Mouse (Mus musculus) liver, embryonic 16.5 days (tissue): ENCODE measurements around the gene Cd3d. TPM values are rescaled to one million over a fixed set of nuclear protein-coding genes. Genes with fewer than 3 reads are reported as not detected.

Experiments
- ATAC-seq: fragments of 200-750 bp; cut with Nextera tagmentation; 2 replicates; pipeline ENCODE4 v1.8.0; 2017; ENCODE audit warnings: low read depth, mild to moderate bottlenecking, moderate number of reproducible peaks, moderate library complexity
- H3K27ac ChIP-seq: fragments of 300-500 bp; sonication (generic); 2 replicates; pipeline ENCODE4 v1.5.1; 2014; ENCODE audit warnings: mild to moderate bottlenecking, low read length
- H3K27me3 ChIP-seq: fragments of 300-500 bp; sonication (generic); 2 replicates; pipeline ENCODE4 v1.6.1; 2014; ENCODE audit warnings: low read depth, low read length, mixed read lengths; ENCODE audit not compliant: control insufficient read depth, insufficient read depth
- H3K36me3 ChIP-seq: fragments of 300-500 bp; sonication (generic); 2 replicates; pipeline ENCODE4 v1.6.1; 2014; ENCODE audit warnings: mild to moderate bottlenecking; ENCODE audit not compliant: control insufficient read depth, insufficient read depth
- H3K4me1 ChIP-seq: fragments of 300-500 bp; sonication (generic); 2 replicates; pipeline ENCODE4 v1.6.1; 2014; ENCODE audit warnings: low read depth, low read length, mixed read lengths; ENCODE audit not compliant: control insufficient read depth
- H3K4me2 ChIP-seq: fragments of 300-500 bp; sonication (generic); 2 replicates; pipeline ENCODE4 v1.6.1; 2014; ENCODE audit warnings: low read depth, low read length, mixed read lengths
- H3K4me3 ChIP-seq: fragments of 300-500 bp; sonication (generic); 2 replicates; pipeline ENCODE4 v1.5.1; 2014; ENCODE audit warnings: low read depth, mild to moderate bottlenecking, low read length
- H3K9ac ChIP-seq: fragments of 300-500 bp; sonication (generic); 2 replicates; pipeline ENCODE4 v1.6.1; 2014; ENCODE audit warnings: low read depth, low read length
- H3K9me3 ChIP-seq: fragments of 300-500 bp; sonication (generic); replicated peaks from 2 replicates; pipeline ENCODE4 v1.6.1; 2016; ENCODE audit warnings: low read length; ENCODE audit not compliant: control insufficient read depth
- WGBS: fragments of 180-500 bp; shearing (Covaris S2); extraction: QIAGEN DNeasy Blood & Tissue Kit; methylation state at CpG from one replicate; pipeline ENCODE4 v1.1.7; 2014; ENCODE audit not compliant: insufficient replicate concordance; 5-methylcytosine and 5-hydroxymethylcytosine counted together
- polyA plus RNA-seq: library from polyadenylated mRNA; unstranded; fragments of >200 nt; fragmentation: Nextera tagmentation; extraction: Ambion mirVana; gene quantifications from 2 replicates; pipeline ENCODE4 v1.2.1, GENCODE M21; 2015

Cd3d gene
- polyA plus RNA-seq, 1 experiment from 2014 or later = 0.52 TPM

- Histone ChIP-seq H3K4me3 (no peak overlapping the region), H3K27ac (no peak overlapping the region), H3K27me3 (no peaks in the 10 kb centered on the region), H3K4me1 (no peaks in the 10 kb centered on the region), H3K36me3 (no peaks in the 10 kb centered on the region), H3K9ac (no peak overlapping the region), H3K9me3 (no peaks in the 10 kb centered on the region), H3K4me2 (no peak overlapping the region)
- WGBS = 52% methylated on average over 6 of the region's 6 CpGs
- ATAC-seq = no peak
Observed at GRCm38 (mm10) chr9:44999171-44999570, 17.6 kb downstream of the Cd3d start.

DNA sequence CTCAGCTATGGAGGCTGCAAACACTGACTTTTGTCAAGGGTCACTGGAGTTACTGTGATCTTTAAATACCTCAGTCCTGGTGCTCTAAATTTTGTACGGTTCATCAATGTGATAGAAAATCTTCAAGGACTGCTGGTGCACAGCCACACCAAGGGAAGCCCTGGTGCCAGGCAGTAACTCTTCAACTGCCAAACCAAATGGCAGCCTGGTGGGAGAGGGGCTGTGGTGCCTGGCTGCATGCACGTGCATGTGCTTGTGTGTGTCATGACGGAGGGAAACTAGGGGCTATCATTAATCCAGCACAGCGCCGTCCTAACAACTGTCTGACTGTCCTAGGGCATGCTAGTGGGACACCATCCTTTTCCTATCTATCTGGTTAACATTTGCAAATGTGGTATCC lies 18.2 kb downstream of the Cd3d start:
- Histone ChIP-seq H3K36me3 (no peaks in the 10 kb centered on the region), H3K9me3 (no peaks in the 10 kb centered on the region), H3K4me2 (no peak overlapping the region), H3K27me3 (no peaks in the 10 kb centered on the region), H3K27ac (no peak overlapping the region), H3K4me3 (no peak overlapping the region), H3K9ac (no peak overlapping the region), H3K4me1 (no peaks in the 10 kb centered on the region)
- ATAC-seq = no peak
- 67% methylated on average over 5 of the region's 5 CpGs for WGBS

GRCm38 (mm10) chr9:45000249-45000648 lies 18.7 kb downstream of the Cd3d start:
- H3K4me2 ChIP-seq = no peak overlapping the region
- H3K4me1 ChIP-seq = no peaks in the 10 kb centered on the region
- H3K36me3 ChIP-seq = no peaks in the 10 kb centered on the region
- no peak overlapping the region for H3K27ac ChIP-seq
- ATAC-seq = no peak
- H3K4me3 ChIP-seq = no peak overlapping the region
- no peak overlapping the region for H3K9ac ChIP-seq
- WGBS = 56% methylated on average over 3 of the region's 3 CpGs
- no peaks in the 10 kb centered on the region for H3K27me3 ChIP-seq
- no peaks in the 10 kb centered on the region for H3K9me3 ChIP-seq

- no peak for ATAC-seq
- Histone ChIP-seq H3K9me3 (no peaks in the 10 kb centered on the region), H3K9ac (no peak overlapping the region), H3K4me2 (no peak overlapping the region), H3K4me1 (no peaks in the 10 kb centered on the region), H3K4me3 (no peak overlapping the region), H3K27ac (no peak overlapping the region), H3K27me3 (no peaks in the 10 kb centered on the region; the same call in 1 of the 2 replicates), H3K36me3 (no peaks in the 10 kb centered on the region)
- WGBS = 52% methylated on average over 12 of the region's 12 CpGs
Observed at GRCm38 (mm10) chr9:45007404-45007803, 25.8 kb downstream of the Cd3d start.

- ATAC-seq = no peak
- no peaks in the 10 kb centered on the region for H3K9me3 ChIP-seq
- no peak overlapping the region for H3K4me3 ChIP-seq
- no peak overlapping the region for H3K9ac ChIP-seq
- H3K4me2 ChIP-seq = no peak overlapping the region
- 60% methylated on average over 4 of the region's 4 CpGs for WGBS
- no peak overlapping the region for H3K27ac ChIP-seq
- no peaks in the 10 kb centered on the region for H3K36me3 ChIP-seq
- no peaks in the 10 kb centered on the region for H3K4me1 ChIP-seq
- no peaks in the 10 kb centered on the region; the same call in 1 of the 2 replicates for H3K27me3 ChIP-seq
Observed at GRCm38 (mm10) chr9:45008342-45008741, 26.8 kb downstream of the Cd3d start.

DNA sequence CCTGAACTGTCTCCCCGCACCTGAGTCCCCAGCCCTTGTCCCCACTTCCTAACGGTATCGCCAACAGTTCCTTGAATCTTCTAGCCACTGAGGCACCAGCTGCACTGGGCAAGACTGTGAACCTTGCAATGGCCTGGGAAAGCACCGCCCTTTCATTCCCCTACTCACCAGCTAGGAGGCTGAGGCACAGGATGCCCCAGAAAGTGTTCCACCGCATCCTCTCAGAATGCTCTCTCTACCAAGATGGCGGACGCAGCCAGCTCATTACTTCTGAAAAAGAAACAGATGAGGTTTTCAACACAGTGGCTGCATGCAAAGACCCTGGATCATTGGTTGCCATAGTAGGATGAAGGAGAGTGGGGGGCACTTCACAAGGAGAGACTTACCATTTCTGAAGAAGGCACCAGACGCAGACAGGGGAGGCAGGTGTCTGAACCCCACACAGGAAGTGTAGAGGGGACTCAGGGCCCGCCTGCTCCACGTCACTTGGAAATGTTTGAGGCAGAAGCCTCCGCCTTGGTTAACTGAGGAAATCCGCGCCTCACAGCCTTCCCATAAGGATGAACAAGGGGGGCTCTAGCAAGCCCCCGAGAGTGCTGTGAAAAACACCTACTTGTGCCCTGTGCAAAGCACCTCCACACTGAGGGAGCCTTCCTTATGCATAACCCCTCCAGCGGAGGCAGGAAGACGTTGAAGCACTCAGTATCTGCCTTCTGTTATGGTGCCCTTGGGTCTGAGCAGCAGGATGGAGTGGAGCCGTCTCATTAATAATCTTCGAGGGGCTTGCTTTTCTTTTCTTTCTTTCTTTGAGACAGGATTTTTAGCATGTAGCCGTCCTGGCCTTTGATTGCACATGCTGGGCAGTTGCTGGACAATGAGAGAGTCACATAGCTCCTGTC lies 27.8 kb downstream of the Cd3d start, which contains the start of gene Cd3e:
TSS of gene Cd3e (minus strand) at position 448 of the 899 bp plus-strand sequence.
- no peaks in the 10 kb centered on the region for H3K9me3 ChIP-seq
- no peak within 1 kb of the TSS for H3K4me3 ChIP-seq
- H3K36me3 ChIP-seq = no peaks in the 10 kb centered on the region
- H3K27me3 ChIP-seq = no peaks in the 10 kb centered on the region; the same call in 1 of the 2 replicates
- no peak for ATAC-seq
- no peak within 1 kb of the TSS for H3K27ac ChIP-seq
- H3K4me2 ChIP-seq = no peak within 1 kb of the TSS
- WGBS = 72% methylated on average over 19 of the region's 19 CpGs
- no peaks in the 10 kb centered on the region for H3K4me1 ChIP-seq
- H3K9ac ChIP-seq = no peak within 1 kb of the TSS

DNA sequence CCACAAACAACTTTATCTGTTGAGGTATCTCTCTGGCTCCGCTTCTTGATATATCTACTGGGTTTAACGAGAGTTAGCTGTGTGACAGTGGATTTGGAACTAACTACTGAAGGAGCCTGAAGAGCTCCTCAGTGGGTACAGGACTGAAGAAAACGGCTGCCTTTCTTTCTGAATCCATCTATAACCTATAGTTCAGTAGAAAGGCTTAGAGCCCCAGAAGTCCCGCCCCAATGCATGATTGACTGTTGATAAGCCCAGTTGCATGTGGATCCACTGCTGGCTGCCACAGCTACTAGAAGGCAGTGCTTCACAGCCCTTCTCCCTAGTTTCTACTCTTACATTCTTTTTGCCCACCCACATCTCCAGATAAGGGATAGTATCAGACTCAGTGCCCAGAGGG lies 28.9 kb downstream of the Cd3d start:
- no peaks in the 10 kb centered on the region for H3K4me1 ChIP-seq
- H3K27ac ChIP-seq = no peak overlapping the region
- no peak for ATAC-seq
- no peaks in the 10 kb centered on the region for H3K36me3 ChIP-seq
- no peak overlapping the region for H3K4me2 ChIP-seq
- H3K27me3 ChIP-seq = no peaks in the 10 kb centered on the region; the same call in 1 of the 2 replicates
- no peaks in the 10 kb centered on the region for H3K9me3 ChIP-seq
- WGBS = 35% methylated on average over 4 of the region's 4 CpGs
- no peak overlapping the region for H3K9ac ChIP-seq
- H3K4me3 ChIP-seq = no peak overlapping the region

GRCm38 (mm10) chr9:45011291-45011690 lies 29.7 kb downstream of the Cd3d start:
- no peak overlapping the region for H3K4me3 ChIP-seq
- H3K9ac ChIP-seq = no peak overlapping the region
- H3K27ac ChIP-seq = no peak overlapping the region
- H3K36me3 ChIP-seq = no peaks in the 10 kb centered on the region
- no peak overlapping the region for H3K4me2 ChIP-seq
- WGBS = 49% methylated on average over 5 of the region's 6 CpGs
- H3K27me3 ChIP-seq = no peaks in the 10 kb centered on the region; the same call in 1 of the 2 replicates
- no peaks in the 10 kb centered on the region for H3K4me1 ChIP-seq
- no peak for ATAC-seq
- no peaks in the 10 kb centered on the region for H3K9me3 ChIP-seq

DNA sequence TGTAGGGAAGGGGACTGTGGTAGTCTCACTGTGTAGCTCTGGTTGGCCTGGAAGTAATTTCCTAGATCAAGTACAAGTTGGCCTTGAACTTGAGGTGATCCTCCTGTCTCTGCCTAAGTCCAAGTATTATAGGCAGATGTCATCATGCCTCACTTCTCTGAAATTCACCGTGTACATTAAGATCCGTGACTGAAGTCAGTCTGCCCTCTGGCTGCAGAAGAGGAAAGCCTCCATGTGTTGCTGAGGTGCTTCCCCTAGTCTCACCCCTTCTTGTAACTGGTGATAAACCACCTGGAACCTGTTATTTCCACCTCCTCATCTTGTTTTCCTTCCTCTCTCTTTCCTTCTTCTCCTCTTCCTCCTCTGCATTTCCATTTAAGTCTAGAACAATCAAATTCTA lies 33.3 kb downstream of the Cd3d start:
- WGBS = 14% methylated on average over 2 of the region's 2 CpGs
- H3K4me1 ChIP-seq = no peaks in the 10 kb centered on the region
- no peak overlapping the region for H3K4me3 ChIP-seq
- no peak overlapping the region for H3K4me2 ChIP-seq
- no peak overlapping the region for H3K9ac ChIP-seq
- no peak for ATAC-seq
- no peaks in the 10 kb centered on the region; the same call in 1 of the 2 replicates for H3K27me3 ChIP-seq
- no peaks in the 10 kb centered on the region for H3K9me3 ChIP-seq
- H3K36me3 ChIP-seq = no peaks in the 10 kb centered on the region
- no peak overlapping the region for H3K27ac ChIP-seq
